Mouse (Mus musculus) embryo, embryonic 9.5 days (tissue): ENCODE measurements at regions not wholly inside any gene's neighbourhood (a gene's known extent, or its start where the extent isn't known, plus 50 kb on each side); places are given as distances from the start of the nearest gene placed in this dataset.

Experiments used
- DNase-seq: peaks from one replicate; pipeline ENCODE4 v3.0.0-alpha.2; 2017; ENCODE audit errors: extremely low spot score

DNA sequence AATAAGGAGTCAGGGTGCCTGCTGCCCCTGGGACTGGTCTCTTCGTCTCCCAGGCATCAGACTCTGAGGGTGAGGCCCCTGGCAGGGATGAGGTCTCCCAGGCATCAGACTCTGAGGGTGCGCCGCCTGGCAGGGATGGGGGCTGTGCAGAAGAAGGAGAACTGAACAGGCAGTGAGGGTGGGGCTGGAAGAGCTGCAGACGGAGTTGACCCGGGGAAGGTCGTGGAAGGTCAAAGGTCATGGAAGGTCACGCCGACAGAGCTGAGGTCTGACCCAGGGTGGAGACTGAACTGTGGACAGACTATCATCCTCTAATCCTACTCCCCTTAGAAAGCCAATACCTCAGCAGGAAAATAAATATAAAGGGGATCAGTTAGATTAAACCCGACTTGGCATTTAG is 50.6 kb upstream of the Grik3 start:
- DNase-seq, result peak; percentile 59

DNA sequence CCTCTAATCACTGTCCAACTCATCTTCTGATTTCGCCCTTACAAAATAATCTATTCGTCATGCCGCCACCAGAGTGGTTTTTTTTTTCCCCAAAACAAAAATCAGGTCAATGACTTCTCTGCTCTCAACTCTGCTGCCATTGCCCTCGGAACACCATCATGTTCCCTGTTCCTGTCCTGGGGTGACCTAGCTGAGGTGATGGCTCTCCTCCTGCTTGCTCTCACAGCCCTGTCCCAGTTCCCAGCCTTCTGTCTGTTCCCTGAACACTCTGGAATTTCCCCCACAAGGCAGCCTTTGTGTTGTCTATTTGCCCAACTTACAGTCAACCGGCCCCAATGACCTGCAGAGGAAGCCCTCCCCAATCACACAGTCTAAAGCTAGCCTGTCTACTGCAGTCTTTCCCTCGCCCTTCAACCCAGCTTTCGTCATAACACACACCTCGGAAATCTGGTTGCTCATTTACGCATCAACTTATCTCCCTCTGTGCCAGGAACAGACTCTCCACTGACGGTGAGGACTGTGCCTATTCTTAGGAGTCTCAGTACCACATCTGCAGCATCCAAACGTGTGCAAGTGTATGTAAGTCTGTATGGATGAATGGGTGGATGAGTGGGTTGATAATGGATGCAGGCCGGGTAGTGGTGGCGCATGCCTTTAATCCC is 53.2 kb upstream of the Grik3 start:
- no peak for DNase-seq

DNA sequence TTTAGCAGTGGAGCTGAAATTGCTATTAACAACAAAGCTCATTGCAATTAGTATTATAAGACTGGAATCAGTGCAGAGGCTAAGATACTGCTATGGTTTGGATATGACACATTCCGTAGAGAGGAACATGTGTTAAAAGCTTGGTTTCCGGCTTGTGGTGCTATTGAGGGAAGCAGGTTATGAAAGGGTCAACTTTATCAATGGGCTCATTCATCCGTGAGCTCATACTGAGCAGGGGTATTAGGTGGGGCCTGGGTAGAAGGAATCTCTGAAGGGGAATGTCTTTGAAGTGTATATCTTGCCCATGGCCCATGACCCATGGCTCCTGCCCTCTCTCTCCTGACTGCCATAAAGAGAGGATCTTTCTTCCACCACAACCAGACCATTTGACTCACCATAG is 57.0 kb upstream of the Grik3 start:
- no peak for DNase-seq

DNA sequence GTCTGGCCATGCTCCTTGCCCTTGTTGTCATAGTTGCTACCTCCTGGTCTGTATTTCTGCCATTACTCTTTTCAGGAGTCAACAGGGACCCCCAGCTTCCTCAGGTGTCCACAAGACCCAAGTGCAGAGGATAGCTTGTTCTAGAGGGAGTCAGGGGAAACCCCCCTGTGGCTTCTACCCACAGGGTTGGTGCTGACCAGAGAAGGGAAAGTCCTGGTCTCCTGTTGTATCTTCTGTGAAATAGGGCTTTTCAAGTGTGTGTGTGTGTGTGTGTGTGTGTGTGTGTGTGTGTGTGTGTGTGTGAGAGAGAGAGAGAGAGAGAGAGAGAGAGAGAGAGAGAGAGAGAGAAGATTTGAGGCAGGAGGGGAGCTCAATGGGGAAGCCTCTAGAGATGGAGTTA is 58.9 kb upstream of the Grik3 start:
- DNase-seq, result no peak

DNA sequence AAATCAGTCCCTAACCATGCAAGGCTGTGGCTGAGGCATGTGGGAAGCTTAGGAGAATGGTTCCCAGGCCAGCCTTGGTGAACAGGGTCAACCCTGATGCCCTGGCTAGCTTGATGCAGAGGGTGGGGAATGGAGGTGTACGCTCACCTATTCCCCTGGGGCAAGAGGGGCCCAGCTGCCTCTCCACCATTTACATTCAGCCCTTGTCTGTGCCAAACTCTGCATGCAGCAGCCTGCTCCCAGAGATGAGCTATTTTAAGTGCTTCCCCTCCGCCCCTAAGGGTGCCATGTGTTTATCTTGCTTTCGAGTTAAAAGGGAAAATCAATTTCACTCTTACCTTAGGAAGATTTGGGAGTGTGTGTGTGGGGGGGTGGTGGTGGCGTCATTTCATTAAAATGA is 59.7 kb upstream of the Grik3 start:
- no peak for DNase-seq

DNA sequence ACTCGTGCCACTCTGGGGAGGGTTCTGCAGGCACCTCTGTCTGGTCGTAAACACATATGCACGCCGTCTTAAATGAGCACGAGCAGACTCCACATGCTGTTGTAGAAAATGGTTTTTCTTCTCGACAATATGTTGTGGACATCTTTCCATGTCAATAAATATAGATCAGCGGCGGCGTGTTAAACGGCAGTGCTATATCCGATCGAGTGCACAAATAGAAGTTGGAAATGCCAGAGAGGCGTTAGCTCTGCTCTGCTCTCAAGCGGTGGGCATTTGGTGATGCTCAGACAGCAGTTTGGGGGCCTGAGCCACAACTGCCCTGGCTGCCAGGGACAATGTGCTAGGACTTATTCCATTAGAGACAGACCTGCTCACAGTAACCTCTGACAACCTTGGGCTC is 61.8 kb upstream of the Grik3 start:
- DNase-seq, result no peak

DNA sequence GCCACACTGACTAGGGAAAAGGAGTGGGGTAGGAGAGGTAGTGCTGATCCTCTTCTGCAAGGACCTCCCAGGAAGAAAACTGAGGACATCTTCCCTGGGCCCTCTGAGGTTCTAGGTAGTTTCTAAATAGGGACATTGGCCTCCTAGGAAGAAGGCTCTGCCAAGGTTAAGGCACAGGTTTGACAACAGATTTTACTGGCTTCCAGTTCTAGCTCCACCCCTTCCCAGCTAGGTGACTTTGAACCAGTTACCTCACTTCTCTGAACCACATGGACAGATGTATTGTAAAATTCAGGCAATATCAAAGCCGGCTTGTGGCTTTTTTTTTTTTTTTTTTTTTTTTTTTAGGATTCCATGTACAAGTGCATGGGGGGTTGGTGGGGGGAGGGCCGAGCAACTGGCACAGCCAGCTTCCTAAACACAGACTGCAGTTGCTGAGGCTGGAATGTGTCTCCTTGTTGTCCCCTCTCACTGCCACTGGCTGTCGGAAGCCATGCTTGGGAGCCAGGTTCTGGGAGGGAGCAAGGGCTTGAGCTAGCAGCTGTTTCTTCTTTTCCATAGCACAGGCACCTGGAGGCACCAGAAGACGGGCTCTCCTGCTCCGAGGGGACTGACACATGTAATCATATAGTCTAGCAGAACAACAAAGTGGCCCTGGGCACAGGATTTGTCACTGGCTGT is 69.8 kb upstream of the Grik3 start:
- DNase-seq, result no peak

DNA sequence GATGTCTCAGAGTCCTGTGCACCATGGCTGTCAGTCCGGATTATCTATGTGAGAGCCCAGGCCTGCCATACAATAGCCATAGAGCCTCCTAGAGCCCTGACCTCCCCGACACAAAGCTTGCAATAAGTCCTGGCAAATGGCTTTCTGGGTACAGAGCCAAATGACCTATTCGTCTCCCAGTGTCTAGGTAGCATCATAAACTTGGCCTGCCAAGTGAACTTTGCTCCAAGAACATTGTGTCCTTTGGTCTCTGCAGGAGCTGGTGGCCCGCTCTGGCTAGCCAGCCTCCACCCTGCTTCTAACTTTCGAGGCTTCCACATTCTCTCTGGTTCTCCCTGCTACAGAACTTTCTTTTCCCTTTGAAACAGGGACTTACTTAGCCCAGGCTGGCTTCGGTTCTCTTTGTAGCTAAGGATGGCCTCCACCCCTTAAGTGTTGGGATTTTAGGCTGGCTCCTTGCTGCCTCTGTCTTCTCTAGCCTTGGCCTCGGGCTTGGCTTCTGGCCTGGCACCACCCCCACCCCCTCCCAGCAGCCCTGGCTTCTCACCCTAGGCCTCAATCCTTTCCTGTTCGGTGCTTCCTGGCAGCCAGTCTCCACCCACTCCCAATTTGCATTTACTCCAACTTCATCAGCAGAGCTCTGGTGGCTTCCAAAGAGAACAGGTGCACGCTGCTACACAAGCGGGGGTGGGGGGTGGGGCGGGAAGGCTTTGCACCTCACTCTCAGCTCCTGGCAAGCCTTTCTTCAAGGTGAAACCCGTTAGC is 70.8 kb upstream of the Grik3 start:
- DNase-seq, result no peak

DNA sequence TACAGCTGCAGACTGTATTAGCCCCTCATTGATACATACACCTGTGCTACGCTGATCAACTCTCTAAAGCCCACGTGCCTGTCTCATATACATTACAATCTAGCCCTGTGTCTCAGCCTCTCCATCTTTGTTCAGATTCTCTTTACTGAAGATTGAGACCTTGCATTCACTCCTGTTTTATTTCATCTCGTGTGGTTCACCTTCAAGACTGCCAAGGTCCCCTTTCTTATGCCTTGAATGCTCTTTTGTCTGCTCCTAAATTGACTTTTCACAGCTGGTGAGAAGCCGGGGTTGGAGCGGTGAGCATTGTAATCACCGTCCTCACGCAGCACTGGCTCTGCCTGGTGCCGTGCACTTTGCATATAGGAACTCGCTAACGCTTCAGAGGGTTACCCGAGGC is 75.2 kb upstream of the Grik3 start:
- DNase-seq, result no peak

DNA sequence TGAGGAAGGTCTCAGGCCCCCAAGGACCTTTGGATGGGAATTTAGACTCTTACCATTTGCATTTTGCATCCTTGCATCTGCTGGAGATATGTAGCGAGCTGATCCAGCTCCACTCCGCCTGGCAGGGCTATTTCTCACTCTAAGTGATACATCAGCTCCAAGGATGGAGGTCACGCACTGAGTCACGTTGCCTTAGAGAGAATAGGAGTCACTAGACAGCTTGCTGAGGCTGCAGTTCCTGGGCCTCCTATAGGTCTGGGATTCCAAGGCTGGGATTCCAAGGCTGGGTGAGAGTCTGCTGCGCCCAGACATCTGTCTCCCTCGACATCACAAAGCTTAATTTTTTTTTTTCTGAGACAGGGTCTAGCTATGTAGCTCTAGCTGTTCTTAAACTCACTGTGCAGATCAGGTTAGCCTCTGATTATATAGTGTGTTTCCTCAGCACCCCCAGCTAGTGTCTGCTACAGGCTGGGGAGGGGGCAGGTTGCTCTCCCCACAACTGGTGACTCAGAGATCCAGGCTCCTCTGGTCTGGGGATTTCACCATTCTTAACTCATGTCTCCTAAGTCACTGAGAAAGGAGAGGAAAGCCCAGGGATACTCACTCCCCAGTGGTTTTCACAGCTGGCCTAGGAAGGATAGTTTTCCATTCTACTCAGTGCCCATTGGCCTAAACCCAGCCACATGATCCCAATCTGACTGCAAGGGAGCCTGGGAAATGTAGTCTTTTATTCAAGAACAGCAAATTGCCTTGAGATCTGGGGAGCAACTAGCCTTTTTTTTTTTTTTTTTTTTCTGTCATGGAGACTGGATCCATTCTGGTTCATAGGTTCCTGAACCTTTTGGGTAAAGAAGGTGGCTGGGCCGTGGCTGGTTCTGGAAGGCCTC is 76.4 kb upstream of the Grik3 start:
- no peak for DNase-seq

DNA sequence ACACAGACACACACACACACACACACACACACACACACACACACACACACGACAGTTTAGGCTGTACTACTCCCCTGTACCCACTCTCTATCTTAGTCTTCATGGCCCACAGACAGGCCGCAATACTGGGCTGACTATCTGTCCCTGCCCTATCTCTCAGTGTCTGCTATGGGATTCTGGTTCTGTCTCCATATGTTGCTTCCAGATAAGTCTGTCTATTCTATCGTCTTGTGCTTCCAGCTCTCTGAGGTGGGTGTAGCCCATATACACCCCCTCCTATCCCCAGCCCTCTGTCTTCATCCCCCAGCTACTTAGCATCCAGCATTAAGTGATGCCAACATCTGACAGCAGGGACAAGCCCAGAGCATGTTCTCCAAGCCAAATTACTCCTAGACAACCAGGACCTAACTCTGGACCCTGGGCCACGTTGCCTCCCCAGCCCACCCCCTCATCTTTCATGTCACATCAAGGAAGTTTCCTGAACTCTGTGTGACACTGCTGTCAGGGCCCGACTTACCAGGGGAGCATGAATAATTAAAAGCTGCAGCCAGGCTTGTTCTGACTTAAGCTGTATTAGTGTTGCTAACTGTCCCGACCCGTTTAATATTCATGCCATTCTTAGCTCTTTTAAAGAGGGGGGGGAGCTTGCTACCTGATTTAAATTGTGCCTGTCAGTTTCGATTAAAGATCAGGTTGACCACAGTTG is 79.6 kb upstream of the Grik3 start:
- DNase-seq, result peak; percentile 11

DNA sequence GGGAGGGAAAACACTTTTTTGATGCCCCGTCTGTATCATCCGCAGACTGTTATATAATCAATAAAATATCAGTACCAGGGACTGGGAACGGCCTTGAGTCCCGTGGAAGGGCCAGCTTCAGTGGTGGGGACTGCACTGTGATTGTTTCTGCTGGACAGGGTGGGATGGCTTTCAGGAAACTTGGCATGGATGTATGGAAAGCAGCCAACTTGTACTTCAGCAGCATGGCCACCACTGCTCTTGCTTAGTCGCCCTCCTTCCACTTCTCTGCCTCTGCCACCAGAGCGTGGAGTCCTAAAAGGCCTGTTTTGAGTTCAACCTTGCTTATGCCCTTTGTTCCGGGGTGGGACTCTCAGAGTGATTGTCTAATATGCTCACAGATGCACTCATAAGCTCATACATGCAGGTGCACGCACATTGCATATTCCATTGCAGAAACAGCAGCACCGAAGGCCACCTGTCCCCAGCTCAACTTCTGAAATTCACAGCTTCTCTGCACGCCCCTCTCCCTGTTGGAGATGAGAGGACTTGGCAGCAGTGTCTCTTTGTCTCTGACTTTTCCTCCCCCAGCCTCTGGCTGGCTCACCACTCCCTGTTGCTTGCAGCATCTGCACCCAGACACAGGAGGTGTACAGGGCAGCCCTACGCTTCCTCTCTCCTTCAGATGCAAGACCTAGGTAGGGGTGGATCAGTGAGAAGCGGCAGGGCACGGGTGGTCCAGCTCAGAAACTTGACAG is 91.0 kb upstream of the Grik3 start:
- no peak for DNase-seq

DNA sequence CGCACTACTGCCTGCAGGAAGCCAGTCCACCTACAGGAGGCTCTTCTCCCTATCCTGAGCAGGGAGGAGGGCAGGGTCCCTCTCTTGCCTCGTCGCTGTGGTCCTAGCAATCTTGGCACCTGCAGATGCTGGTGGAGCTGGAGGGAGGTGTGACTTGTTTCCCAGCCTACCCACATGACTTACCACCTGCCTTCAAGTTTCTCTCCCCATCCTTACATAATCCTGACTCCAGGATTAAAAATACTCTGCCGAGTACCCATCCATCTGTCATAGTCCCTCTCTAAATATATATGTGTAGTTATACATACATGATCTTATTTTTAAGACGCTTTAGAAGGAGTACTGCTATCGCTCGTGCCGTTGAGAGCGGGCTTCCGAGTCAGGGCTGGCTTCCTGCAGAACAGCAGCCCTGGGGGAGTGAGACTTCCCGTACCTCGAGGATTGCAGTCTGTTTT is 93.5 kb upstream of the Grik3 start:
- DNase-seq, result no peak

DNA sequence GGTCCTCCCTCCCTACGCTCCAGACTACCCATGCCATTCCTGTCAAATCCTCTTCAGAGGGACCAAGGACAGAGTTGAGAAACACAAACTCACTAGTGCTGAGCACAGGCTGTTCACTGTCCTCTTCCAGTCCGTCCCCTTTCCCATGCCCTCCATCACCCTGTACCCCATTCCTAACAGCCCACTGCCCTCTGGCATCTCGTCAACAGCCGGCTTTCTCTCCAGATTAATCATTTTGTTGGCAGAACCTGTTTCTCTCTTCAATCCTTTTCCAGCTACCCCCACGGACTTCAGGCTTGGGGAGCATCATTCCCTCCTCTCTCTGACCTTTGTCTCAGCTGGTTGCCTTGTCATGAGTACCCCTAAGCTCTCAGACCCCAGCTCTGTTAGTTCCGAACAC is 99.2 kb upstream of the Grik3 start:
- DNase-seq, result no peak

DNA sequence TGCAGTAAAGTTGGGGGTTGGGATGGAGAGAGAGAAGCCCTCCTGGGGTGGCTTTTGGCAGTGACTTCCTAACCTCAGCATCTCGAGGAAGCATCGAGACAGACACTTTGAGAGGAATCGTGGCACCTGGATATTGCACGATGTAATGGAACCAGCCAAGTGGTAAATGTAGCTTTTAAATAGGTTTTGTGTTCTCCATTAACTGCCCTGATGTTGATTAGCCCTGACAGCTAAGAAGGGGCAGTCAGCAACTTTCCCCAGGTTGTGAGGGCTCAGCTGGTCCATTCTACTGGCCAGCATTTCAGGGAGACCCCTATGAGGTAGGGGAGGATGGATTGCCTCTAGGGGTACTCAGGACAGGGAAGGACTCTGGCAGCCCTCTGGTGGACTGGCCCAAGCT is 104.7 kb upstream of the Grik3 start:
- DNase-seq, result no peak

DNA sequence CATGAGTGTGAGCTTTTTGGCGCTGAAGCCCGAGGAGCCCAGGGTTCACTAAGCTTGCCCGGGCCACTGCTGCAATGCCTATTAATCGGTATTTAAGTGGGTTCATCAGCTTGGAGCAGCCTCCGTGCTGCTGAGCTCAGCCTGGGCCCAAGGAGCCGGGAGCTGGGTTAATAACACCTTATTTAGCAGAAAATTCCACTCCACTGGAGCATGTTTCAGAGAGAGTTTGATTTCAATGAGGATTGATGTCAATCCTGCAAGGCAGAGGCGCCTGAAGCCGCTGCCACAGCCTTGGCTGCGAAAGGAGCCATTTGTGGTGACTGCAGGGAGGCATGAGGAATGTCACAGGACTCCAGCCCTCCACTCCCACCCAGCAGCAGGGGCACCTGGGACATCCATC is 126.5 kb upstream of the Grik3 start:
- no peak for DNase-seq

DNA sequence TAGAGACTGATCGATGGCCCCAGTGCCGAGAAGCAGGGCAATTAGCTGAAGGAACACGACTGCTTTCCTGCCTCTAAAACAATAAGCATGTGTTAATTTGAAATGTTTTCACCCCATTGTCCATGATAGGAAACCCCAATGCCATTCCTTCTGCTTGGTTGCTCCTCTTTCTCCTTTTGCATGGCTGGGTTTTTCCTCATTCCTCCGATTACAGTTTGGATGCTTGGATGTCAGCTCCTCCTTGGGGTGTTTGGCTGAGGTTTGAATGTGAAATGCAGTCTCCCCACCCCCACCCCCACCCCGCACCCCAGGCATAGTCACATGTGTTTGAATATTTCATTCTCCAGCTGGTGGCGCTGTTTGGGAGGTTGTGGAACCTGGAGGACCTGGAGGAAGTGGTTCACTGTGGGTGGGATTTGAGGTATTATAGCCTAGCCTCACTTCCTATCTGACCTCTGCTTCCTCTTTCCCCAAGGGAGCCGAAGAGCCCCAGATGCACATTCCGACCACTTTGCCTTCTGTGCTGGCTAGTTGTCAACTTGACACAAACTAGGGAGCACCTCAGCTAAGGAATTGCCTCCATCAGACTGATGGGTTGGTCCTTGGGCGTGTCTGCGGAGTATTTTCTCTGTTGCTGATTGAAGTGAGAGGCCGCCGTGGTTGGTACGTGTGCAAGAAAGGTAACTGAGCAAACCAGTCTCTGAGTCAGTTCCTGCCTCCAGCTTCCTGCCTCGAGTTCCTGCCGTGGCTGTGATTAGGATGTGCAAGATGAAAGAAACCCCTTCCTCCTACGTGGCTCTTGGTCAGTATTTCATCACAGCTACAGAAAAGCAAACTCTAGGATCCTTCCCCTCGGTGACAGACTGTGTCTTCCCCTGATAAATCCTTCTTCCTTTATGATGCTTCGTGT is 128.6 kb upstream of the Grik3 start:
- no peak for DNase-seq

DNA sequence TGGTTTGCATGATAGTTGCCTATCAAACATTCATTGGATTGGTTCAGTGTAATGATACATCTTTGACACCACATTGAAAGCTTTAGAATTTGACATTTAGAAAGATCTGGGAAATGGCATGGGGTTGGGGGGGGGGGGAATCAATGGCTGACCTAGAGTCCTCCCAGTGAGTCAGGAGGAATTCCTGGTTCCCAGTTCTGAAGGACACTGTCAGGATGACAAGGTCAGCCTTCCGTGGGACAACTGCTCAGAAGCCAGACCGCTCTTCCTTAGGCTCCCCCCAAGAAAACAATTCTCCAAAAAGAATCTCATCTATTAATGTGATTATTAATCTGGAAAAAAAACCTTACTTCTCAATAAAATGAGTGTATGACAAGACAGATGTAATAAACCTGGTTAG is 132.1 kb upstream of the Grik3 start:
- no peak for DNase-seq

DNA sequence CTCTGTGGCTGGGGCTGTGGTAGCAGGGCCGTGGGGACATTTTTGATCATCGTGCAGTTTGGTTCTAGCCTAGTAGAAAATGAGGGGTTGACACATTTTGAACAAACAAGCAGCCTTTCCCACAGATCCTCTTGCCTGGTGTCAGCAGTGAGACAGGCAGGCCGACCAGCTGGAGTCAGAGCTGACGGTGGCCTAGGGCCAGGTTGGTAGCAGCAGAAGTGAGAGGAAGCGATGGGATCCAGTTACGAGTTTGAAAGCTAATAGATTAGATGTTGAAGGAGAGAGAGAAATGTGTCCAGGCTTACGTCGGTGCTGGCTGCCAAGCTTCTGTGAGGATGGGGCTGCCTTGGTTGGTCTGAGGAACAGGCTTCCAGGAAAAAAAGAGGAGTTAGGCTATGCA is 134.1 kb upstream of the Grik3 start:
- no peak for DNase-seq

DNA sequence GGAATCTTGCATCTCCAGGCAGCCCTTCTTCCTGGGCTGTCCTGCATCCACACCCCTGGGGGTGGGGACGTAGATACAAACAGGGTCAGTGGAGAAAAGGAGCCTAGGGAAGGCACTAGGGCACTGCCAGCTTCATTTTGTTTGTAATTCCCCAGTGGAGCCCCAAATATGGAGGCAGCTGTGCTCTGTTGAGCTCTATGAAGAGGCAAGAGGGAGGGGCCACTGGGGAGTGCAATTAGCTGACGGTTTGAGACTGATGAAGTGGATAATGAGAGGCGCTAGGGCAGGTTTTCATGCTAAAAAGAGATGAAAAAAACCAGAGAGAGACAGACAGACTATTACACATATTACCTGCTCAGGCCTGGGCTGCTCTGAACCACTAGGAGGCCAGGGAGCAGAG is 135.8 kb upstream of the Grik3 start:
- DNase-seq, result no peak
